Comparison of ENCODE assay signal across 9 mouse cellular contexts in genomic region chr16:85415415-85415814, GRCm38 (mm10).
DNase-seq lines count a peak whose midpoint lies in the region; ATAC-seq and TF ChIP-seq lines count a peak whose summit lies in the region.
"Had no signal": no experiment of that assay in that cellular context is flagged by ENCODE, and none has a peak within 500 bp of the region (broad histone marks: within the 10 kb centered on the region; RNA-seq: fewer than 3 reads in every experiment).

No protein-coding gene starts in this region.

- no peak overlapping the region for H3K27ac ChIP-seq in left cerebral cortex, adult 2 months
- no peak overlapping the region for H3K27ac ChIP-seq in liver, embryonic 12.5 days
- H3K27ac ChIP-seq: stomach, embryonic 15.5 days had no signal

- TF ChIP-seq CTCF in left cerebral cortex, adult 2 months (IDR thresholded peaks at IDR 0.05) = no peak

- H3K9ac ChIP-seq in liver, embryonic 12.5 days = no peak overlapping the region
- H3K9ac ChIP-seq: stomach, embryonic 15.5 days had no signal

- no peaks in the 10 kb centered on the region for H3K36me3 ChIP-seq in liver, embryonic 12.5 days
- H3K36me3 ChIP-seq: stomach, embryonic 15.5 days had no signal

- peak; percentile 1 to 16 for DNase-seq in left cerebral cortex, postnatal 10 days (ENCODE audit: extremely low spot score in 1 of 2, low spot score in 2 of 2)
- DNase-seq in left cerebral cortex, adult 2 months (ENCODE audit: extremely low spot score in 1 of 2, low spot score in 2 of 2) = no peak
- peak; percentile 51 for DNase-seq in adrenal gland, adult 8-10 months
- DNase-seq in cerebellum, adult 18-20 months = peak; percentile 85 to 90
- peak; percentile 72 to 82 for DNase-seq in heart, postnatal 14 days
- DNase-seq in embryo, embryonic 10.5 days (ENCODE audit: low spot score) = no peak

- no peak overlapping the region for H3K4me3 ChIP-seq in left cerebral cortex, adult 2 months
- no peak overlapping the region for H3K4me3 ChIP-seq in liver, embryonic 12.5 days
- H3K4me3 ChIP-seq: erythroblast, embryonic 14.5 days; stomach, embryonic 15.5 days had no signal

- H3K4me2 ChIP-seq in liver, embryonic 12.5 days = no peak overlapping the region
- H3K4me2 ChIP-seq: stomach, embryonic 15.5 days had no signal

- intact Hi-C loops in left cerebral cortex, postnatal 10 days (cut with DNase I) = no loop called here
- intact Hi-C loops in left cerebral cortex, adult 2 months (cut with DNase I) = no loop called here
- intact Hi-C loops in heart, postnatal 14 days (cut with DNase I) = no loop called here

- WGBS in liver, embryonic 12.5 days (ENCODE audit: insufficient replicate concordance) = 75% methylated on average over 3 of the region's 3 CpGs

- no peak for ATAC-seq in liver, embryonic 12.5 days

- no peaks in the 10 kb centered on the region for H3K27me3 ChIP-seq in liver, embryonic 12.5 days (replicated peaks)
- H3K27me3 ChIP-seq: stomach, embryonic 15.5 days had no signal

- H3K9me3 ChIP-seq in liver, embryonic 12.5 days (replicated peaks) = no peaks in the 10 kb centered on the region
- H3K9me3 ChIP-seq: stomach, embryonic 15.5 days had no signal

- H3K4me1 ChIP-seq in liver, embryonic 12.5 days = no peaks in the 10 kb centered on the region
- H3K4me1 ChIP-seq: stomach, embryonic 15.5 days had no signal

Comparison
In these comparisons a context has a peak if more than half of its experiments do, and no peak if none do; other contexts are left out.
1. DNase-seq: peak in left cerebral cortex, postnatal 10 days (2 of 2), adrenal gland, adult 8-10 months (single experiment), cerebellum, adult 18-20 months (2 of 2) and heart, postnatal 14 days (2 of 2); none in left cerebral cortex, adult 2 months (0 of 2) and embryo, embryonic 10.5 days (single experiment).